Mouse (Mus musculus) monocyte, adult 5-6 weeks (primary cell): Measurements from ENCODE around the gene Wnt1. TPM values are rescaled to one million over a fixed set of nuclear protein-coding genes. Genes with fewer than 3 reads are reported as not detected.
"Not testable (repeated sequence)": the region's sequence is repeated elsewhere in the genome, so short reads cannot be mapped to it uniquely, and the experiment has no call there.

Experiments used
- ATAC-seq: fragments of 153-309, 156-312 bp; replicated peaks from 2 replicates; pipeline ENCODE4 v1.8.0; 2017; ENCODE audit warnings: mild to moderate bottlenecking; ENCODE audit not compliant: low TSS enrichment, insufficient number of reproducible peaks, severe bottlenecking, poor library complexity, low FRiP score
- total RNA-seq: library from RNA; stranded (forward); fragments of 200-1000, 200-491, 200-594 nt; gene quantifications from 3 replicates; pipeline ENCODE4 v1.2.3, GENCODE M21; 2017

The Wnt1 gene
- not detected in 3 replicates for total RNA-seq

GRCm38 (mm10) chr15:98789661-98790535 lies at the start of gene Wnt1:
Gene Wnt1, plus strand, starts transcription at chr15:98789857.
- ATAC-seq: no peak

- no peak for ATAC-seq
Observed at GRCm38 (mm10) chr15:98740219-98740618, 49.4 kb upstream of the Wnt1 start.

GRCm38 (mm10) chr15:98742766-98743428 lies 46.8 kb upstream of the Wnt1 start:
- ATAC-seq: no peak

GRCm38 (mm10) chr15:98743863-98744262 lies 45.8 kb upstream of the Wnt1 start:
- not testable (repeated sequence) for ATAC-seq

- ATAC-seq: no peak
Observed at GRCm38 (mm10) chr15:98746344-98746965, 43.2 kb upstream of the Wnt1 start.

GRCm38 (mm10) chr15:98747296-98747695 lies 42.4 kb upstream of the Wnt1 start:
- ATAC-seq: no peak

- ATAC-seq: no peak
Observed at GRCm38 (mm10) chr15:98749093-98749492, 40.6 kb upstream of the Wnt1 start.

GRCm38 (mm10) chr15:98753021-98753423 lies 36.6 kb upstream of the Wnt1 start:
- ATAC-seq: no peak

- ATAC-seq: no peak
Observed at GRCm38 (mm10) chr15:98754125-98754524, 35.5 kb upstream of the Wnt1 start.

- peak; percentile 23; the same call in 1 of the 2 replicates for ATAC-seq
Observed at GRCm38 (mm10) chr15:98762201-98762621, 27.4 kb upstream of the Wnt1 start.

GRCm38 (mm10) chr15:98762670-98763529 lies 26.8 kb upstream of the Wnt1 start, which contains the start of gene Arf3:
Gene Arf3, minus strand, starts transcription at chr15:98763214.
- peak; percentile 94 for ATAC-seq

- no peak for ATAC-seq
Observed at GRCm38 (mm10) chr15:98765929-98766328, 23.7 kb upstream of the Wnt1 start.

GRCm38 (mm10) chr15:98768259-98768658 lies 21.4 kb upstream of the Wnt1 start:
- no peak for ATAC-seq

GRCm38 (mm10) chr15:98771813-98772425 lies 17.7 kb upstream of the Wnt1 start:
- ATAC-seq: no peak

GRCm38 (mm10) chr15:98772511-98773211 lies 17.0 kb upstream of the Wnt1 start:
- ATAC-seq: peak; percentile 38

- no peak for ATAC-seq
Observed at GRCm38 (mm10) chr15:98774096-98774495, 15.6 kb upstream of the Wnt1 start.

- ATAC-seq: no peak
Observed at GRCm38 (mm10) chr15:98775533-98775932, 14.1 kb upstream of the Wnt1 start.
